Mouse (Mus musculus) frontal cortex, postnatal 25 days (tissue): ENCODE results near the gene Duoxa2.
"Not testable (repeated sequence)": the region's sequence is repeated elsewhere in the genome, so short reads cannot be mapped to it uniquely, and the experiment has no call there.

Experiments
- DNase-seq, 2 experiments: peaks; one replicate each; pipeline ENCODE4 v3.0.0; 2022; ENCODE audit warnings: low spot score in 2 of 2

Duoxa2 gene

DNA sequence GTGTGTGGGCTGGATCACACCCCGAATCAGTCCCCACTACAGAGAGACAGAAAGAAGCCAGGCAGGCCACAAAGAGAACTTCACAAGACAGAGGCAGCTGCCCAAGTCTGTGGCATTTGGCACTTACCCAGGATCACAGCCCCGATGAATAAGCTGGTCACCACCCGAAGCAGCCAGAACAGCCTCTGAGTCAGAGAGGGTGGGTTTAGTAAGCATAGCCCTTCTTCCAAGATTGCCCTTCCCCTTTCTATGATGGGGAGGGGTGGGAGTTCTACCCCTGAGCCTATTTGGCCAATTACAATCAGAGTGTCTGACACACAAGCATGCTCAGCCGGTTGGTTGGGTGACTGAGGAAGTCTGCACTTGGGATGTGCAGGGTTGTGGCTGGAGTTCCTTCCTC is 7.5 kb downstream of the Duoxa2 start:
- no peak for DNase-seq

DNA sequence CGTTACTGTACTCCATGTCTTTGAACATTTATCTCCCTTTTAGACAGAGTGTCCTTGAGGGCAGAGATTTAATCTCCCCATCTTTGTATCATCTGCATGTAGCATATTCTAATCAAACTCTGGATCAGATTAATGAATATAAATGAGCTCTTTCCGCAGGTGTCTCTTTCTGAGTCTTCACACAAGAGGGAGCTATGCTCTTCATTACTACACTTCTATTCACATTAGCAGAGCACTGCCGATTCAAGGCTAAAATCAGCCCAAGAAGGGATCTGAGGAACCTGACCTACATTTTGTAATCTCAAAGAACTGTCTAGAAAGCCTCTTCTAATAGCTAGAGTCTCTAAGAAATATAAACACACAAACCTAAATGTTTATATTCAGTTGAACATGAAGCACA is 10.9 kb downstream of the Duoxa2 start:
- DNase-seq = no peak

DNA sequence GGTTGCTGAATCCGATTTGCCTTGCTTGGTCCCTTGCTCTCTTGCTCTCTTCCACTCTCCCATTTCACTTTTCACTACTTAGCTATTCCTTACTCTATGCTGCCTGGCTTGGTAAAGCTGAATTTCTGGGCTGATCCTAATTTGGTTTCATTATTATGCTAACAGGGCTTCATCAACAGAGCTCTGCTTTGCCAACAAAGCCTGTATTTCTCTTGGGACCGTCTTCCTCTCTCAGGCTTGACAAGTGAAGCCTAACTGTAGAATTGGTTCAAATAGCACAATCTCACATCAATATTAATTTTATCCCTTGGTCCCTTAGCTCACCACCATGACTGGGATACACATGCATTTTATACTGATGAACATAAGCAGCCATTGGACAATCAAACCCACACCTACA is 12.9 kb downstream of the Duoxa2 start:
- DNase-seq = no peak

DNA sequence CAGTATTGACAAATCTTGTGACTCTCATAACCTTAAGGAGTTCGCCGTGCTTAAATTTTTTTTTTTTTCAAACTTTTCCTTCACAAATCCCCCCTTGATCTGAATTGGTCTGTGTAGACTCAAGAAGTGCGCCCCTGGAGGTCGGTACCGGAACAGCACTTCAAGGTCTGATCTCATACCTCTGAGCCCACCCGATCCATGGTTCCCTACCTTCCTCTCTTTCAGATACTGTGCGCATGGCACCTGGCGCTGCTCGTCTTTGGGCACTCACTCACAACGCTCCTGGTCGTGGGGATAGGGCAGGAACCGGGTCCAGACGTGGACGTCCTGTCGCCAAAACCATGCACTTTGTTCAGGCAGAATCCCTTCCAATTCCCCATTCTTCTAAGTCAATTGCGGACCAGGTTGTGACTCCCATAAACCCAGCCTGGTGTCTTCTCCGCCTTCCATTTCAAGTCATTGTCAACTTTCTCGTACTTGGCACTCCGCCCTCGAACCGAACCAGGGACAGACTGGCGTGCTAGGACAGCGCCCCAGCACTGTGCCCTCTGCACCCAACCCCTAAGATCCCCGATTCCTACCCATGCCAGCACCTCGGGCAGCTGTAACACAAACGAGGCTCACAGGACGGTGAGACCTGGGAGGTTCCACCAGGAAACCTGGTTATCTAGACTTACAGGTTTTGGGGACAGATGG is 14.2 kb downstream of the Duoxa2 start:
- peak; percentile 33 to 35 for DNase-seq

DNA sequence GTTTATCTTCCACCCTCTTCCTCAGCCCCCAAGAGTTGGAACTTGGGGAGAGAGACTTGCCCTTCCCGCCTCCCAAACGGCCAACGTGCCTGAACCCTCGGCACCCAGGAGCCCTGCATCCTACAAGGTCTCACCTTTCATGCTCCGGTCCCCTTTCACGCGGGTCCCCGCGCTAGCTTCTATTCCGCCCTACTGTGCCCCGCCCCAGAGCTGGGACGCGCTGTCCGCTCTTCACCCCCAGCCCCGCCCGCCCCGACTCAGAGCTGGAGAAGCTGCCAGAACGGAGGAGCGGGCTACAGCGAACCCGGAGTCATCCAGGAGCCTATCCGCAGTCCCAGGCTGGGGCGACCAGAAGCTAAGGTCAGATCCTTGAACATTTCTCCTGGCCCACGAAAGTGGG is 14.8 kb downstream of the Duoxa2 start, which contains the start of gene Duoxa1:
Duoxa1 (minus strand) TSS at position 195 of the 400 bp plus-strand sequence.
- no peak for DNase-seq

DNA sequence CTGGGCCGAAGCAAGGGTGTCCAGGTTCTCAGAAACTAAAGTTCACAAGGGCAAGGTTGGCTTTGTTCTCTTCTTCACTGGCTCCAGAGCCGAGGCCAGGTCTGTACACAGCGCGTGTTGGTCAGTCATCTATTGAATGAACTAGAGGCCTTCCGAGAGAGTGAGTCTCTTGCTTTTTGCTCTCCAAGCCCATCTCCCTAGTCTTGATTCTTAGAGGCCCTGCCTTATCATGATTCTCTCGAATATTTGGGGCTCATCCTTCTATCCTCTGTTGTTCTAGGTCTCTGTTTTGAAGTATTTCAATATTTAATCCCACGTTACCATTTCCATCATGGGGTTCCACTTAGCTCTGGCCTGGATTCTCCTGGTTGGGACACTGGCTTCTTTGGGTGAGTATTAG is 16.7 kb downstream of the Duoxa2 start, which contains the start of gene Duox1:
Duox1 (plus strand) TSS at position 301 of the 400 bp plus-strand sequence.
- DNase-seq = no peak

DNA sequence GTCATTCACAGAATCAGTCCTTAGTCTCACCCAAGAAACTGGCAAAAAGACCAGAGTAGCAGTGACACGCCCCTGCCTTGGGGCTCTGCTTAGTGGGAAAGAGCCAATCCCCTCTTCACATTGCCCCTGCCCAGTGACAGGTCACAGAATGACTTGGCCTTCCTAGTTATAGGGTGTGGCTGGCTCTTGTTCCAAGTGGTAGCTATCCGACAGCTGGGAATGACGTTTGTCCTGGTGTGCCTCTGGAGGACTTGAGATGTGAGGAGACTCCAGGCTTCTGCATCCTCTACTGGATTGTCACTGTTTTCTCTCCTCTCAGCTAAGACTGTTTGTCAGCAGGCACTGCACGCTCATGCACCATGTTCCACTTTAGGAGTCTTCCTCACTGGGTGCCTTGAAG is 18.7 kb downstream of the Duoxa2 start:
- DNase-seq = no peak

DNA sequence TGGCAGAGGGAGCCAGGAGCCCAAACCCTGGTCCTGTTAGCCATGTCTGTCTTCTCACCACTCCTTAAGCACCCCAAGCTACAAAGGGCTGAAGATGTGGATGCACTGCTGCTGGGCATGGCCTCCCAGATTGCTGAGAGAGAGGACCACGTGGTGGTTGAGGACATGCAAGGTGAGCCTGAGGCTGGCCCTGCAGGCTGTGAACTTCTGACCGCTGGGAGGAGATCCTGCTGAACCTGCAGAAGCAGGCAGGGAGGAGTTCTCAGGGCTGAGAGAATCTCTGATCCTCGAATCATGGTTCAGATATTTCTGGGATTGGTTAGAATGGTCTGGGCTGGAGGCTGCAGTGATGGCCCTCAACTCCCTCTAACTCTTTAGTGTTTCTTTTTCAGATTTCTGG is 25.3 kb downstream of the Duoxa2 start:
- DNase-seq = no peak

DNA sequence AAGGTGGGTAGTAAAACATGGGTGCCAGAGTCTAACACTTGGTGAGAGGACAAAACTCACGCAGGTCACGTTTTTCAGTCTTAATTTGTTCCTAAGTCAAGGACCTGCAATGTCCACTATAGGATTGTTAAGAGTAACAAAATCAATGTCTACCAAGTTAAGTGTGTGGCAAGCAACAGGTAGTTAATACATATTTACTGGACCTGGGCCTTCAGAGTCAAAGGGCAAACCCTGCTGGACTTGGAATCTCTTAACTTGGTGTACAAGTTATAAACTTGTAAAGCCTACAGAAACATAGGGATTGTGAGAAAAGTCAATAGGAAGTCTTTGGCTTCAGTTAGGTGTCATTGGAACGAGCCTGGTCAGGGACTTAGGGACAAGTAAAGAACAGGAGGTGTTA is 25.9 kb downstream of the Duoxa2 start:
- no peak for DNase-seq

DNA sequence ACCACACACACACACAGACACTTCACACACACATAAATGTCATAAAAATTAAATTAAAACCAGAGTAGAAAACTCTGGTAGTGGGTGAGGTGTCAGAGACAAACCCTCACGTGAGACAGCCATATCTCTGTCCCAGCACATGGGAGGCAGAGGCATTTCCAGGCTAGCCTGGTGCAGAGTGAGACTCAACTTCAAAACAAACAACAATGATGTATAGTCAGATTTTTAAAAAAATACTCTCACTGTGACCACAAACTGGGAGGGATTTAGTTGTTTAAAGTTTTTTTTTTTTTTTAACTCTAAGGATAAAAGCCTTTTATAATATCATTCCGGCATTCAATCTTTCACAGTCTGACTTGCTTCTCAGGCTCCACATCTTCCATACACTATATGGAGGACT is 26.7 kb downstream of the Duoxa2 start:
- no peak for DNase-seq

DNA sequence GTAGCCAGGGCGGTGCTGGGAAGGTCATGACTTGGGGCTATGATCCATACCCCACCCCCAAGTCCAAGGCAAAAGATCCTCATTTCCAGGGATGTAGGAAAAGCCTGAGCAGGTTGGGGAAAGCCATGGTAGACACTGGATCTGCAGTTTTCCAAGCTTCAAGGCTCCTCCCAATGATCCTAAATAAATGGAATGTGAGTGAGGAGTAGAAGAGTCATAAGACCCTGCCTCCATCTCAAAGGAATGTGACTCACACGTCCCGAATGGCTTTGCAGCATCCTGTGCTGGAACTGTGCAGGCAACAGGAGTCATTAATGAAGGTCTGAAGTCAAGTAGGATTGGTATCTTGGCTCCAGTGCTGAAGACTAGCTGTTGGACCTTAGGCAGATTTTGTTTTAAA is 29.3 kb downstream of the Duoxa2 start:
- no peak for DNase-seq

DNA sequence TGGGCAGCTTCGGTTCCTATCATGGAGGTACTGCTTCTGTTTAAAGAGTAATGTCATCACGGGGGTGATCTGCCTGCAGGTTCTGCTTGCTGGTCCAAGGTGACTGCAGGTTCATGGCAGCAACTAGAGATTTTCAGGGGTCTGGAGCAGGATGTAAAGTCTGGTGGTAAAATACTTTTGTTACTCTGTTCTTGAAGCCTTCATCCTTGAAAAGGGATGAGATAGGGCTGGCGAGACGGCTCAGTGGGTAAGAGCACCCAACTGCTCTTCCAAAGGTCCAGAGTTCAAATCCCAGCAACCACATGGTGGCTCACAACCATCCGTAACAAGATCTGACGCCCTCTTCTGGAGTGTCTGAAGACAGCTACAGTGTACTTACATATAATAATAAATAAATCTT is 31.6 kb downstream of the Duoxa2 start:
- not testable (repeated sequence) for DNase-seq

DNA sequence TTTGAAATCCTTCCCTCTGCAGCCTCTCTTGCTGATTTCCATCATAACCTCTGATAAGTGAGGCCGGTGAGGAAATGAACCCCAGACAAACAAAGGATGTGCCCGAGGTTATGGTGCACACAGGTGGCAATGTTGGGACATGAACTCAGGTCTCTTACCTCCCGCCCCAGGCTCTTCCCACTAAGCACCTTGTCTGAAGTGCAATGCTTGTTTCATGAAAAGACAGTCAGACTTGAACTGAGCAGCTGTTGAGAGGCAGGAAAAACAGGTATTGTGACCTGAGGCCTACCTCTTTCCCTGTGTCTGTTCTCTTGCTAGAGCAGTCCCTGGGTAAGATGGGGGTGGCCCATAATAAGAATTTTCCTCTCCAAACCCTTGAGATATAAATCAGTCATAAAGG is 33.5 kb downstream of the Duoxa2 start:
- no peak for DNase-seq

DNA sequence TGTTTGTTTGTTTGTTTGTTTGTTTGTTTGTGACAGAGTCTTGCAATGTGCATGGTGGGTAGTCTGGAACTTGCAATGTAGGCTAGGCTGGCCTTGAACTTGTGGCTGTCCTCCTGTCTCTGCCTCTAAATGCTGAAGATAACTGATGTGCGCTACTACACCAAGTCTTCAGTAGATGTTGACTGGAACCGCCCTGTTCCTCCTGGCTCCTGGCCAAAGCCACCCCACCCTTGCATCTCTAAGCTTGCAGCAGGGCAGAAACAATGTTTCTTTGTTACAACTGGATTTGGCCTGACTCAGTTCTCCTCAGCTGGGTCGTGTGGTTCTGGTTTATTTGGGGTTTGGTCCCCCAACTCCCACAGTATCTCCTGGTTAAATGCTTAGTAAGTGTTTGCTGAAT is 35.5 kb downstream of the Duoxa2 start:
- DNase-seq = no peak

DNA sequence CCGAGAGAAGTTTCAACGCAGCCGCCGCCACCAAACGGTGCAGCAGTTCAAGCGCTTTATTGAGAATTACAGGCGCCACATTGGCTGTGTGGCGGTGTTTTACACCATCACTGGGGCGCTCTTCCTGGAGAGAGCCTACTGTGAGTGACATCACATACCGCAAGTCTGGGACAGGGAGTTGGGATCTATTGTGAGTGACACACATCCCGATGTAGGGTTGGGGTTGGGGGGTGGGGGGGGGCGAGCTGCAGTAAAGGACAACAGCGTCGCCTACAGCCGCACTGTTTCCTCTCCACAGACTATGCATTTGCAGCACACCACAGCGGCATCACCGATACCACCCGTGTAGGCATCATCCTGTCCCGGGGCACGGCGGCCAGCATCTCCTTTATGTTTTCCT is 38.6 kb downstream of the Duoxa2 start:
- DNase-seq = no peak

DNA sequence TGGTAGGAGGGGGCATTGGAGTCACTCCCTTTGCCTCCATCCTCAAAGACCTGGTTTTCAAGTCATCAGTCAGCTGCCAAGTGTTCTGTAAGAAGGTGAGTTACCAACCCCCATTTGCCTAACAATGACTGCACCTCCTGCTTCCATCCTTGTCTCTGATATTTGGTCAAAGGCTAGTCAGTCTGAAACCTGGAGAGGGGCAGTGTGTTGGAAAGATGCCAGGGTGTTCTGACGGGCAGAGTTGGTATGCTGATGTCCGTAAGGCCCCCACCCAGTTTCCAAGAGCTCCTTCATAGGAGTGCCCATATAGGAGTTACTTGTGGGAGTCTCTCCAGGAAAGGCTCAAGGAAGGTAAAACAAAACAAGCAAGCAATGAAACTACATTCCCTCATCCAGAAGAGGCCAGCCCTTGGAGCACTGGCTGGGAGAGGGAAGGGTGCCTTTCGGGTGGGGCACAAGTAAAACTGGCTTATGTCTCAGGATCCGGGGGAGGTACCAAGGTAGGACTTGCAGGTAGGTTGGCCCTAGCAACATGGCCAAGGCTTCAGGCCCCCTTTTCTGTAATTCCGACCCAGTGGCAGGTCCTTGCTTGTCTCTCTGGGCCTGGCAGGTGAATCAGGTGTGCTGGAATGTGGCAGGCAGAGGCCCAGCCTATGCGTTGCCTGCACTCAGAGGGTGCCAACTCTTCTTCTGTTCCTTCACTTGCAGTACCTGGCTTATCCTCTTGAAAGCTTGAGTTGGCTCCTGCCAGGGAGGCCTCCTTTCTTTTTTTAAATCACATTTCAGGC is 46.6 kb downstream of the Duoxa2 start:
- no peak for DNase-seq

DNA sequence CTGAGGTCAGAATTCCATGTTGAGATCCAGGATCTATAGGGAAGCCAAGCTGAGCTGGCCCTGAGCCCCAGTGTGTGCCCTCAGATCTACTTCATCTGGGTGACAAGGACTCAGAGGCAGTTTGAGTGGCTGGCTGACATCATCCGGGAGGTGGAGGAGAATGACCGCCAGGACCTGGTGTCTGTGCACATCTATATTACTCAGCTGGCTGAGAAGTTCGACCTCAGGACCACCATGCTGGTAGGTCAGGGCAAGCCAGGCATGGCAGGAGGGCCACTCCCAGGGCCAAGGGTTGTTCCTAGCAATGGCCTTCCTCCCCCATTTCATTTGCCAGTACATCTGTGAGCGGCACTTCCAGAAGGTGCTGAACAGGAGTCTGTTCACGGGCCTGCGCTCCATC is 47.5 kb downstream of the Duoxa2 start:
- DNase-seq = not testable (repeated sequence)

DNA sequence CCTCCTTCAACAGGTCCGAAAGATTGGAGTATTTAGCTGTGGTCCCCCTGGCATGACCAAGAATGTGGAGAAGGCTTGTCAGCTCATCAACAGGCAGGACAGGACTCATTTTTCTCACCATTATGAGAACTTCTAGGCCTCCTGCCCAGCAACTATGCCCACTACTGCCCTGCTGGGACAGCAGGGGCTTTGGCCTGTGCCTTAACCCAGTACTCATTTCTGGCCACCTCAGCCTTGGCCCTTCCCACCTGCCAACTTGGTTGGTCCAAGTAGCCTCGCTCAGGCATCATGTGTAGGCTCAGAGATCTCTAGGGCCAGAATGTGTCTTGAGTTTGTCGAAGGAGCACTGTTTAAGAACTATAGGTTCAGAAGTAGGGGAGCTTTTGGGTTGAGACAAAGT is 48.6 kb downstream of the Duoxa2 start:
- DNase-seq = no peak

DNA sequence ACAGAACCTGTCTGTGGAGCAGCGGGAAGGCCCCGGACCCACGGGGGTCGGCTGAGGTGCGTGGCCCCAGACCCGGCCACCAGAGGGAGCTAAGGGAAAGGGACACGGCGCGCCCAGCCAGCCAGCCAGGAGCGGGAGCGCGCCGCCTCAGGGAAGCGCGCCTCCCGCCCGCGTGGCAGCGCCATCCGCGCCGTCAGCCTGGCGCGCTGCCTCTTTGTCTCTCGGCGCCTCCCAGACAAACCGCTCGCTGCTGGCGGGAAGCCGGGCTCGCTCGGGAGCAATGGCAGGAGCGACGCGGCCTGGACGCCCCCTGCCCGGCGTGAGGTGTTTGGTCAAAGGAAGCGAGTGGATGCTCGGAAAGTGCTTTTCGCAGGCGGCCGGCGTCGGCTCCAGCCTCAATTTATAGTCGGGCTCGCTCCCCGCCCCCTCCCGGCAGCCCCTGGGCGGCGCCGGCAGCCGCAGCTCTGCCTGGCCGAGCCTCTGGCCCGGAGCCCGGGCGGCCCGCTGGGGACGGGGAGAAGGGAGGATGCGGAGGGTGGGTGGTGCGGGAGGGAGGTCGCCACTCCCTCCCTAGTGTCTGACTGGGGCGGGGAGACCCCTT is 49.9 kb downstream of the Duoxa2 start:
- DNase-seq = peak; percentile 76 to 81

DNA sequence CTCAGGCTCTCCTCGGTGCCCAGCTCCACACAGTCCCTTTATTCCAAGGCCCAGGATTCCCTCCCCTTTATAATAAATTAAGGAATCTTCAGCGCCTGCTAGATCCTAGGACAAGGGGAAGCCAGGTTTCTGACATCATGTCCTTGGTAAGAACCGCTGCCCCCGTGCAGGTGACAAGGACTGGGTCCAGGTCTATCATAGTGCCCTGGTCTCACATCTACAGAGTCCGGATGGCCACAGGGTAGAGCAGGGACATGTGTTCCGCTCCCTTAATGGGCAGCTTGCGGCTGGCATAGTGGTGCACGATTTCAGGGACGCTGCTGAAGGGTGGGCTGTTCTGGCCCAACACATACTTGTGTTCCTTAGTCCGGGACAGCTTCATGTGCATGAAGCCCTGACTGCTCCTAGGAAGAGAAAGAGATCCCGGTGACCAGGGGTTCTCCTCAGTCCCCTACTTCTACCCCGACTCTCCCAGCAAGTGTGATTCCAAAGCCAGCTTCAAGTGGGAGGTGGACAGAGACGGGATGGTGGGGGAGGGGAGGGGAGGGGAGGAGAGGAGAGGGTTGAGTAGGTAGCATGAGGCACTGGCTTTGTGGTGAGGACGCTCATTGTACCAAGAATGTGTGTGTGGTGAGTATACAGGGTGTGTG is 50.6 kb downstream of the Duoxa2 start:
- no peak for DNase-seq

DNA sequence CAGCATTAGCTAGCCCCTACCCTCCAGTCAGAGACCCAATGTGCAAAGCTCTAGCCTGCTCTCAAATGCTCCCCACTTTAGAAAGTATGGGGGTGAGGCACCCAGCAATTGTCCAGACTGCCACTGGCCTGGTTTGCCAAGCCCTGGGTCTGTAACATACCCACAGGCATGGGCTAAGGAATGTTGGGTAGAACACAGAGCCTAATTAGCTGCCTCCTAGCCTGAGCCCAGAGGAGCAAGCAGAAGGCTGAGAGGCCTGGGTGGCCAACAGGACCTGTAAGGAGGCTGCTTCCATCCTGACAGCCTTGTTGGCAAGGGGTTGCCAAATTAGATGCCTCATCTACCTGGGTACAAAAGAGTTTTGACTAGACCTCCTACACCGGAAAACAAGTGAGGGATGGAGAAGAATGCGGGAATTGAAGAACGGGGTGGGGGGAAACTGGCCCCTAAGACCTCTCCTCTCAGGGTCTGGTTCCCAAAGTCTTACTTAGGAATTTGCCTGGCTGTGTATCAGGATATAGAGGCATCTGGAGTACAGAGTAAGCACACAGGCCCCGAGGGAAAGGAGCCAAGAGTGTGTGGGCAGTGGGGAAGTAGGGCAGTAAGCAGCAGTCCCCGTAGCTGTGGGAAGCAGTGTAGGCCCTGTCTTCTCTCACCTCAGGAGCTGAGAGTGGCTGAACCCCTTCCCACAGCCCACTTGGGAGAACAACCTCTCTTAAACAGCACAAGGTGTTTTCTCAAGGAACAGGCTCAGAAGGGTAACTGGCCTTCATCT is 52.6 kb downstream of the Duoxa2 start:
- DNase-seq = peak in 1 of 2 experiments; percentile 52

DNA sequence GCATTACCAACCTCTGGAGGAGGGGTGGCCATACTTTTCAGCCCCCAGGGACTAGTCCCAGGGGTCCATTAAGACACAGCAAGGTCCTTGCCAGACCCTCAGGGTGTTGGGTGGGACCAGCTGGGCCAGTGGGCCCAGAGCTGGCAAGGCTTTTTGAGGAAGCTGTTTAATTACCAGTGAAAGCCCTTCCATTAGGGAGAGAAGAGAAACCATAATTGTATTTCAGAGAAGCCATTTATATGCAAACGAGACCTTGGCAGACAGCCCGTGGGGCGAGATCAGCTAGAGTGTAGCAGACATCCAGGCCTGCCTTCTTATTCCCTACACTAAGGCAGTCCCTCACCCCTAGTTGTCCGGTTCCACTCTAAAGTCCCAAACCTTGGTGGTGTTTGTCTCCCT is 53.2 kb downstream of the Duoxa2 start:
- DNase-seq = peak in 1 of 2 experiments; percentile 41
